Mouse (Mus musculus) heart, embryonic 12.5 days (tissue): Measurements from ENCODE around the gene Msi2. TPM values are rescaled to one million over a fixed set of nuclear protein-coding genes. Genes with fewer than 3 reads are reported as not detected.

Source experiments
- ATAC-seq: fragments of 200-750 bp; cut with Nextera tagmentation; 2 replicates; pipeline ENCODE4 v1.8.0; 2017; ENCODE audit warnings: moderate TSS enrichment, moderate library complexity; ENCODE audit not compliant: insufficient number of reproducible peaks, low FRiP score
- H3K27ac ChIP-seq: fragments of 300-500 bp; sonication (generic); 2 replicates; pipeline ENCODE4 v1.5.1; 2016; ENCODE audit warnings: mild to moderate bottlenecking, moderate library complexity; ENCODE audit not compliant: poor library complexity, severe bottlenecking
- H3K27me3 ChIP-seq: fragments of 300-500 bp; sonication (generic); replicated peaks from 2 replicates; pipeline ENCODE4 v1.6.1; 2016; ENCODE audit warnings: mild to moderate bottlenecking, moderate library complexity
- H3K36me3 ChIP-seq: fragments of 300-500 bp; sonication (generic); 2 replicates; pipeline ENCODE4 v1.6.1; 2016; ENCODE audit warnings: mild to moderate bottlenecking, moderate library complexity
- H3K4me1 ChIP-seq: fragments of 300-500 bp; sonication (generic); replicated peaks from 2 replicates; pipeline ENCODE4 v1.6.1; 2016; ENCODE audit warnings: mild to moderate bottlenecking
- H3K4me2 ChIP-seq: fragments of 300-500 bp; sonication (generic); 2 replicates; pipeline ENCODE4 v1.6.1; 2016; ENCODE audit warnings: mild to moderate bottlenecking, moderate library complexity
- H3K4me3 ChIP-seq: fragments of 300-500 bp; sonication (generic); 2 replicates; pipeline ENCODE4 v1.5.1; 2016; ENCODE audit warnings: mild to moderate bottlenecking
- H3K9ac ChIP-seq: fragments of 300-500 bp; sonication (generic); 2 replicates; pipeline ENCODE4 v1.6.1; 2016; ENCODE audit warnings: mild to moderate bottlenecking, moderate library complexity
- H3K9me3 ChIP-seq: fragments of 300-500 bp; sonication (generic); replicated peaks from 2 replicates; pipeline ENCODE4 v1.6.1; 2016; ENCODE audit warnings: mild to moderate bottlenecking, moderate library complexity
- WGBS: fragments of 180-500 bp; shearing (Covaris S2); methylation state at CpG from one replicate; pipeline ENCODE4 v1.1.7; 2016; 5-methylcytosine and 5-hydroxymethylcytosine counted together
- polyA plus RNA-seq: library from polyadenylated mRNA; unstranded; fragments of >200 nt; fragmentation: Nextera tagmentation; extraction: Ambion mirVana; gene quantifications from 2 replicates; pipeline ENCODE4 v1.2.1, GENCODE M21; 2016

Msi2 gene
- polyA plus RNA-seq, 1 experiment from 2014 or later = 20.5 TPM

DNA sequence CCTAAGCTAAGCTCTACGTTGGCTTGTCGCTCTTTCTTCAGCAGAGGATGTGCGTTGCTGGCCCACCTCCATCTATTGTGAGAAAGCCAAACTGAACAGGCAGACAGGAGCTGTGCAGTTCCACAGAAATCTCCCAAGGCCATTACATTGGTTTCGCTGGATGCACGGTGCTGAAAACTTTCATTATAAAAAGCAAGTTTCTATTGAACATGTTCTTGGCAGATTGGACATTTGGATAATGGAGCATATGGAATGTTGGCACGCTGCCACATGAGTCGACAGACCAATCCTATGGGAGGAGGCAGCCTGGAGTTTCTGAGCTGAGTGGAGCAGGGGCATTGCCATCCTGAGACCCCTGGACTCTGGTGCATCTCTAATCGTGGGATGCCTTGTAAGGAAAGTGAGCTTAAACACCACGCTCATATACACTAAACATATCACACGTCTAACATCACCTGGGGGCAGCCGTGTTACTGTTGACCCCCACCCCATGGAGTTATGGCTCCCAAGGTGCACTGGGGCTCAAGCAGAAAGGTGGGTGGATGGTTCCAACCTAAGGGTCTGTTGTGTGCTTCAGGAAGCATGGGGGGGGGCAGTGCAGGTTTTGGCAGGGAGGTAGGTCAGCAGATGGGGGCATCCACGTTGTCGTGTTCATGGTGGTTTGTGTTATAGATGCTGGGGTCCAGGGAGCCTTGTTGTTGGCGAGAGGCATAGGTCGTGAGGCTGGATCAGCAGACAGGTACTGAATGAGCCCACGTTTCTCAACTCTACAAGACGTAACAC lies 389.3 kb downstream of the Msi2 start:
- ATAC-seq = no peak
- H3K4me3 ChIP-seq = no peak overlapping the region
- H3K4me1 ChIP-seq = peaks cover 23% of the 10 kb centered on the region
- H3K9me3 ChIP-seq = no peaks in the 10 kb centered on the region
- no peak overlapping the region for H3K27ac ChIP-seq
- no peak overlapping the region for H3K4me2 ChIP-seq
- 82% methylated on average over 17 of the region's 17 CpGs for WGBS
- H3K9ac ChIP-seq = no peak overlapping the region
- H3K27me3 ChIP-seq = no peaks in the 10 kb centered on the region
- H3K36me3 ChIP-seq = no peaks in the 10 kb centered on the region

DNA sequence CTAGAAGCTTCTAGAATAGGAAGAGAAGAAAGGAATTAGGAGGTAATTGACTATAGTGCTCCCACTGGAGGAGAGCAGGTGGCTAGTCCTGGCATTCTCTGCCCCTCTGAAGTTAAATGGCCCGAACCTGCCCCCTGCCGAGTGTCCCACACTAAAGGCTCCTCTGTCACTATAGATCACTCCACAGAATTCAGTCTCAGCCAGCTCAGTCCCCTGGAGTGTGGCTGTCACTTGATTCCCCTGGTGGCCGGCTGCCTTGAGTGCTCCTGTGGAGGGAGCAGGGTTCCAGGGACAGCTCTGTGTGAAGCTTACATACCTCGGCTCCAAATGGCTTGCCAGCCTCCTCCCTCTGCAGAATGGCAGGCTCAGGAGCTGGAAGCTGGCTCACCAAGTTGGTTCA lies 391.3 kb downstream of the Msi2 start:
- H3K9me3 ChIP-seq = 0 out of 2 replicates have a peak, but pooled peaks cover 2% of the 10 kb centered on the region
- H3K4me3 ChIP-seq = no peak overlapping the region
- no peak overlapping the region for H3K9ac ChIP-seq
- no peak overlapping the region for H3K27ac ChIP-seq
- H3K27me3 ChIP-seq = no peaks in the 10 kb centered on the region
- ATAC-seq = no peak
- H3K36me3 ChIP-seq = no peaks in the 10 kb centered on the region
- H3K4me1 ChIP-seq = peaks cover 23% of the 10 kb centered on the region
- H3K4me2 ChIP-seq = no peak overlapping the region
- WGBS = 6% methylated on average over 4 of the region's 4 CpGs

DNA sequence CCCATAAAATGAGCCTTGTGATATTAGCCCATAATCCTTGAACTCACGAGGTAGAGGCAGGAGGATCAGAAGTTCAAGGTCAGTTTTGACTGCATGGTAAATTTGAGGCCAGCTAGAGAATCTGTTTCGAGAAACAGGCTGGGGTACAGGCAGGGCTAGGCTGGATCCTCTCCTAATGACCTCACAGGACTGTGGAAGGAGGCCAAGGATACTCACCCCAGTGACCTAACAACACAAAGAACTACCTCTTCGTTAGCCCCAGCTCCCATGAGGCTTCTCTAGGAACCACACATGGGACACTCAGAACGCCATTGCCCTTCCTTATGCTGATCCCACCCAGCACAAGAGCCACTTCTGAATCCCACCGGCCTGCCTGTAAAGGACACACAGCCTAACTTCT lies 399.5 kb downstream of the Msi2 start:
- H3K4me2 ChIP-seq = no peak overlapping the region
- no peak overlapping the region for H3K9ac ChIP-seq
- H3K4me3 ChIP-seq = no peak overlapping the region
- H3K27me3 ChIP-seq = no peaks in the 10 kb centered on the region
- no peak for ATAC-seq
- peaks cover 29% of the 10 kb centered on the region for H3K4me1 ChIP-seq
- H3K9me3 ChIP-seq = 0 out of 2 replicates have a peak, but pooled peaks cover 5% of the 10 kb centered on the region
- no peak overlapping the region for H3K27ac ChIP-seq
- 73% methylated on average over 5 of the region's 5 CpGs for WGBS
- H3K36me3 ChIP-seq = no peaks in the 10 kb centered on the region

GRCm38 (mm10) chr11:88315393-88315792 lies 402.9 kb downstream of the Msi2 start:
- Histone ChIP-seq H3K4me3 (no peak overlapping the region), H3K27ac (no peak overlapping the region), H3K4me1 (peaks cover 63% of the 10 kb centered on the region), H3K4me2 (no peak overlapping the region), H3K9ac (no peak overlapping the region), H3K9me3 (no peaks in the 10 kb centered on the region), H3K36me3 (no peaks in the 10 kb centered on the region), H3K27me3 (no peaks in the 10 kb centered on the region)
- 76% methylated on average over 5 of the region's 5 CpGs for WGBS
- ATAC-seq = no peak

DNA sequence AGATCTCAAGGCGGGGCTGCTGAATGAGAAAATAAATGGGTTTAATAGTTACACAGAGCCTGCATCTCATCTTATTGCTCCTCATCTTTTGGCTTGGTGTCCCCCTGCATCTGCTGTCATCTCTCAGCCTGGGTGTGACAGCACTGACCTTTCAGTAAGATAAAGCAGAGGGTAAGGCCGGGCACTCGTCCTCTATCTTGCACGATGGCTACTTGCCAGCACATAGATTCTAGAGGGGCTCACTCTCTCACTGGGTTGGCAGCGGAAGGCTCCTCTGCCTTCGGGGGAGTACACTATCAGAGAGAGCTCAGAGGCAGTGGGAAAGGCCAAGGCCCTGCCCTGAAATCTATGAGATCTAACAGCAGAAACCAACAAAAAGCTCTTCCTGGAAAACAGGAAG lies 403.8 kb downstream of the Msi2 start:
- WGBS = 15% methylated on average over 6 of the region's 6 CpGs
- Histone ChIP-seq H3K27me3 (no peaks in the 10 kb centered on the region), H3K27ac (peak overlapping the region; percentile 58; the same call in 1 of the 2 replicates), H3K4me3 (no peak overlapping the region), H3K9me3 (no peaks in the 10 kb centered on the region), H3K4me2 (no peak overlapping the region; the same call in 1 of the 2 replicates), H3K4me1 (peaks cover 72% of the 10 kb centered on the region), H3K36me3 (no peaks in the 10 kb centered on the region), H3K9ac (no peak overlapping the region)
- ATAC-seq = no peak

DNA sequence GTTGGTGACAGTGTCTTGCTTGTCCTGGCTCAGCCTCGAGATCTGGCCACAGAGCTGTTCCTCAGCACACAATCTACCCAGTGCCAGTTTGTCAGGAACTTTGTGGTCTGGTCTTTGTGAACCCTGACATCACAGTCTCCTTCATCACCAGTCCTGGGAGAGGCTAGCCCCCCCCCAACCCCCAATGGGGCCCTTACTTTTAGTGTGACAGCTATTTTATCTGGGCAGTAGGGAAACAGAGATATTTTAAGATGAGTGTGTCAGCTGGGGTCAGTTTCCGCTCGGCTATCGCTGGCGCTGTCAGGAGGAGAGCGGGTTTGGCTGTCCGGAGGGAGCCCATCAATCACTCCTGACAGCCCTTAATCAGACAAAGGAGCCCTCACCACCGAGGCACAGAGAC lies 404.8 kb downstream of the Msi2 start:
- H3K4me2 ChIP-seq = 0 out of 2 replicates have a peak overlapping the region, but pooled peaks have one; percentile 2
- no peaks in the 10 kb centered on the region for H3K9me3 ChIP-seq
- no peaks in the 10 kb centered on the region for H3K36me3 ChIP-seq
- no peak overlapping the region for H3K4me3 ChIP-seq
- H3K27me3 ChIP-seq = no peaks in the 10 kb centered on the region
- under 1% methylated on average over 8 of the region's 8 CpGs for WGBS
- H3K27ac ChIP-seq = peak overlapping the region; percentile 58
- peak; percentile 54; the same call in 1 of the 2 replicates for ATAC-seq
- peaks cover 75% of the 10 kb centered on the region for H3K4me1 ChIP-seq
- no peak overlapping the region for H3K9ac ChIP-seq

DNA sequence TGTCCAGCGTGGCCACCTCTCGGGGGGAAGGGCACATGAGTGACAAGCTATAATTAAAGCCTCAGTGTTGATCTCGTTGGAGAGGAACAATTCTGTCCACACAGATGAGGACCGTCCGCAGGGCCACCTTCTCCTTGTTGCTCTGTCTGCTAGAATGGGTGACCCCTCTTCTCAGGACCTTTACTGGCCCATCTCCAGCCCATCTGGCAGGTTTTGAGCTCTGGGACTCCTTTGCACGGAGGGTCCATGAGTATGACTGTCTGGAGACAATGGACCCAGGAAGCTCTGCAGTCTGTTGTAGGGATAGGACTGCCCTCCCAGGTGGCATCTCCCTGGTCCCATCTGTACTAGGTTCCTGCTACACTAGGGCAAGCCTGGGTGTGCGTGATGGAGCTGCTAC lies 406.7 kb downstream of the Msi2 start:
- no peaks in the 10 kb centered on the region for H3K36me3 ChIP-seq
- WGBS = 55% methylated on average over 7 of the region's 7 CpGs
- no peak overlapping the region for H3K4me3 ChIP-seq
- peaks cover 71% of the 10 kb centered on the region for H3K4me1 ChIP-seq
- ATAC-seq = no peak
- H3K9me3 ChIP-seq = no peaks in the 10 kb centered on the region
- H3K9ac ChIP-seq = no peak overlapping the region
- H3K27ac ChIP-seq = no peak overlapping the region
- no peak overlapping the region for H3K4me2 ChIP-seq
- no peaks in the 10 kb centered on the region for H3K27me3 ChIP-seq

DNA sequence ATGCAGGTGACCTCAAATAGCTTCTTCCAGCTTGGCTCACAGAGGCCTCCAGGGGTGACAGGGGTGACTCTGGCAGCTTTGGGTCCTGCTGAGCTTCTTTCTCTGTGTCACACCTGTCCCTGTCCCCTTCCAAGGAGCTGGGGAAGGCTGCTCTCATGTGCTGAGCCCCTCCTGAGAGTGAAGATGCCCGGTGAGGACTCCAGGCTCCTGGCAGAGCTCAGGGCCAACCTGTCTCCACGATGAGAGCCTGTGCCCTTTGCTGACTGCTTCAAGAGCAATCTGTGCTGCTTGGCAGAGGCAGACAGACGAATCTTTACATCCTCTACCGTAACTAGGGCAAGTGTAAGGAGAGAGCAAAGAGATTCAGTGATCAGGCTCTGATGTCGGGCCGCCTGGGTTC lies 407.5 kb downstream of the Msi2 start:
- 64% methylated on average over 6 of the region's 6 CpGs for WGBS
- Histone ChIP-seq H3K27me3 (no peaks in the 10 kb centered on the region), H3K9me3 (no peaks in the 10 kb centered on the region), H3K4me1 (peaks cover 66% of the 10 kb centered on the region), H3K4me2 (no peak overlapping the region), H3K4me3 (no peak overlapping the region), H3K9ac (no peak overlapping the region), H3K27ac (no peak overlapping the region), H3K36me3 (no peaks in the 10 kb centered on the region)
- ATAC-seq = no peak

DNA sequence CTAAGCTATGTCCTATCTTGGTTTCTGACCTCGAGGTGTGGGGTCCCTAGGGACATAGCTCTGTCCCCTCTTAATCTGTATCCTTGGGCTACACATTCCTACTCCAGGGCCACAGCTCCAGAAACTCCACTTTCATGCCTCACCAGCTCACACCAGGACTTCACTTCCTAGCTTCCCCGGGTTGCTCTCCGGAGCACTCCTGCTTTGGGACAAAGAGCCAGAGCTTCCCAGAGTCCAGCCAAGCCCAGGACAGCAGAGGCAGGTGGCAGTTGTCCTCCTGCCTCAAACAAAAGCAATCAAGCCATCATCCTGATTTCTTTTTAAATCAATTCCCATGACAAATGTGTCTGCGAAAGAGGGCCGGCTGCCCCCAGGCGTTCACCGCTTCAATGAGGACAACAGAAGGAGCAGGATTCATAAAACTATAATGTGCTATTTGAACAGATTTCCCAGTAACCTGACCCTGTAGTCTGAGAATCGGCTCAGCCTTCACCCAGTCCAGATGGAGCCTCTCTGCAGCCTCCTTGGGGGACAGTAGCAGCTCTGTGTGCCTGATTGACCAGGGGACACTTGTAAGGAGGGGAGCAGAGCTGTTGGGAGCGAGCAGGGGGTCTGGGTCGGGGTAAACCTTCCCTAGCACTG lies 409.1 kb downstream of the Msi2 start:
- H3K4me3 ChIP-seq = no peak overlapping the region
- WGBS = 78% methylated on average over 10 of the region's 10 CpGs
- peaks cover 50% of the 10 kb centered on the region for H3K4me1 ChIP-seq
- no peak overlapping the region for H3K9ac ChIP-seq
- H3K27me3 ChIP-seq = no peaks in the 10 kb centered on the region
- H3K9me3 ChIP-seq = no peaks in the 10 kb centered on the region
- no peak overlapping the region for H3K4me2 ChIP-seq
- H3K27ac ChIP-seq = no peak overlapping the region
- no peak for ATAC-seq
- H3K36me3 ChIP-seq = no peaks in the 10 kb centered on the region

GRCm38 (mm10) chr11:88307616-88308543 lies 410.4 kb downstream of the Msi2 start:
- Histone ChIP-seq H3K4me3 (no peak overlapping the region), H3K9ac (no peak overlapping the region), H3K4me2 (no peak overlapping the region), H3K27ac (no peak overlapping the region), H3K36me3 (no peaks in the 10 kb centered on the region), H3K27me3 (no peaks in the 10 kb centered on the region), H3K9me3 (no peaks in the 10 kb centered on the region), H3K4me1 (peaks cover 37% of the 10 kb centered on the region)
- 76% methylated on average over 14 of the region's 14 CpGs for WGBS
- ATAC-seq = no peak

- no peak for ATAC-seq
- no peak overlapping the region for H3K4me2 ChIP-seq
- H3K4me3 ChIP-seq = no peak overlapping the region
- WGBS = 81% methylated on average over 6 of the region's 6 CpGs
- H3K9me3 ChIP-seq = no peaks in the 10 kb centered on the region
- H3K36me3 ChIP-seq = no peaks in the 10 kb centered on the region
- H3K4me1 ChIP-seq = peaks cover 25% of the 10 kb centered on the region
- H3K9ac ChIP-seq = no peak overlapping the region
- H3K27me3 ChIP-seq = no peaks in the 10 kb centered on the region
- no peak overlapping the region for H3K27ac ChIP-seq
These were observed 412.6 kb downstream of the Msi2 start for GRCm38 (mm10) chr11:88305759-88306158.
